Mouse (Mus musculus): ENCODE data around the gene 2210407C18Rik. TPM values are rescaled to one million over a fixed set of nuclear protein-coding genes. Genes with fewer than 3 reads are reported as not detected.

The 2210407C18Rik gene
- not detected in 2 replicates for polyA plus RNA-seq (2012; rRNA removed)

DNA sequence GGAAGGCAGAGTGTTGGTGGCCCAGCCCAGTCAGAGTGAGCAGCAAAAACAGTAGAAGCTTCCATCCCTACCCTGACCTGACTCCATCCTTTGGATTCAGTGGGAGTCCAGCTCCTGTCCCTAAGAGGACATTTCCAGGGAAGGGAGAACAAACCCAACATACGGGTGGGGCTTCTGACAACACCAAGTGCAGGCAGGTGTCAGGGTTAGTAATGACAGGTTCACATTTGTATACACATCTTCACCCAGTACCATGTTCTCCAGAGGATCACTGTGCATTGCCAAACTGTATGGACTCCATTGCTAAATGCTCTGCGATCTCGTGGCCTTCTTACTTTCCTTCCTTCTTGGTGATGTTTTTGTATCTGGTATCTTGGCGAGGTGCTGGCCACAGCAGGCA, at the start of gene 2210407C18Rik:
TSS of gene 2210407C18Rik (minus strand) at position 101 of the 400 bp plus-strand sequence.
- WGBS = 91% methylated on average over 4 of the region's 4 CpGs
- DNase-seq (ENCODE audit: low read depth in 1 of 2, low spot score in 2 of 2) = no peak

GRCm38 (mm10) chr11:58658596-58658995, 42.7 kb upstream of the 2210407C18Rik start, which contains the start of gene Olfr322:
Gene Olfr322 (plus strand): TSS chr11:58658782.
- Histone ChIP-seq H3K27ac (ENCODE audit: insufficient read depth, low read length) (no peak within 1 kb of the TSS), H3K36me3 (ENCODE audit: control insufficient read depth, insufficient read depth, low read length) (no peaks in the 10 kb centered on the region), H3K27me3 (ENCODE audit: control insufficient read depth, insufficient read depth, low read length) (no peaks in the 10 kb centered on the region), H3K4me3 (ENCODE audit: extremely low read depth, insufficient read depth, insufficient read length) (no peak within 1 kb of the TSS), H3K4me1 (ENCODE audit: control insufficient read depth, insufficient read depth, insufficient read length) (no peaks in the 10 kb centered on the region)
- no peak for DNase-seq (ENCODE audit: low read depth in 1 of 2, low spot score in 2 of 2)
- TF ChIP-seq CTCF (IDR thresholded peaks at IDR 0.05; ENCODE audit: extremely low read depth, insufficient read depth, insufficient read length, insufficient replicate concordance) = no peak
- TF ChIP-seq POLR2A (IDR thresholded peaks at IDR 0.05; ENCODE audit: low read depth, low read length) = no peak
- WGBS = 81% methylated on average over 4 of the region's 4 CpGs

More for the DNA sequence above, at the start of gene 2210407C18Rik:
- no peak within 1 kb of the TSS for H3K27ac ChIP-seq (ENCODE audit: insufficient read depth, low read length)
- no peak within 1 kb of the TSS for H3K4me3 ChIP-seq (ENCODE audit: extremely low read depth, insufficient read depth, insufficient read length)
- H3K4me1 ChIP-seq (ENCODE audit: control insufficient read depth, insufficient read depth, insufficient read length) = no peaks in the 10 kb centered on the region
- H3K27me3 ChIP-seq (ENCODE audit: control insufficient read depth, insufficient read depth, low read length) = no peaks in the 10 kb centered on the region
- TF ChIP-seq POLR2A (IDR thresholded peaks at IDR 0.05; ENCODE audit: low read depth, low read length) (no peak), CTCF (IDR thresholded peaks at IDR 0.05; ENCODE audit: extremely low read depth, insufficient read depth, insufficient read length, insufficient replicate concordance) (no peak)
- no peaks in the 10 kb centered on the region for H3K36me3 ChIP-seq (ENCODE audit: control insufficient read depth, insufficient read depth, low read length)

DNA sequence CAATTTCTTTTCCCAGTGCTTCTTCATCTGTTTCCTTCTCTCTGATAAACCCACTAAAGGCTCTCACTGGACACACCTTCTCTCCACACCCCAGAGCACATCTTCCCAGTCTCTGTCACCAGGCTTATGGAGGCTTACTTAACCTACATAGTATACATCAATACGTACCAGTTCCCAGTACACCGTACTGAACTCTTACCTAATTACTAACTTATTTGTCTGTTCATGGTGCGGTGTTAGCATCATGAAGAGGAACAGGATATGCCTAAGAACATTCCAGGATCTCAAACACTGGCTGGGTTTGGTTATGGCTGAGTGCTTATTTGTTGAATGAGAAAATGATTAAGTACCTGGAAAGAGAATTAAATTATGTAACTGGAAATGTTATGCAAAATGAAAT, 39.3 kb upstream of the 2210407C18Rik start:
- no peaks in the 10 kb centered on the region for H3K27me3 ChIP-seq (ENCODE audit: control insufficient read depth, insufficient read depth, low read length)
- H3K27ac ChIP-seq (ENCODE audit: insufficient read depth, low read length) = no peak overlapping the region
- H3K4me1 ChIP-seq (ENCODE audit: control insufficient read depth, insufficient read depth, insufficient read length) = no peaks in the 10 kb centered on the region
- H3K4me3 ChIP-seq (ENCODE audit: extremely low read depth, insufficient read depth, insufficient read length) = no peak overlapping the region
- WGBS = 93% methylated on average over 3 of the region's 3 CpGs
- no peak for DNase-seq (ENCODE audit: low read depth in 1 of 2, low spot score in 2 of 2)
- TF ChIP-seq POLR2A (IDR thresholded peaks at IDR 0.05; ENCODE audit: low read depth, low read length) (no peak), CTCF (IDR thresholded peaks at IDR 0.05; ENCODE audit: extremely low read depth, insufficient read depth, insufficient read length, insufficient replicate concordance) (no peak)
- no peaks in the 10 kb centered on the region for H3K36me3 ChIP-seq (ENCODE audit: control insufficient read depth, insufficient read depth, low read length)

GRCm38 (mm10) chr11:58643350-58643749, 27.5 kb upstream of the 2210407C18Rik start:
- no peak overlapping the region for H3K4me3 ChIP-seq (ENCODE audit: extremely low read depth, insufficient read depth, insufficient read length)
- 30% methylated on average over 6 of the region's 6 CpGs for WGBS
- no peak overlapping the region for H3K27ac ChIP-seq (ENCODE audit: insufficient read depth, low read length)
- no peaks in the 10 kb centered on the region for H3K36me3 ChIP-seq (ENCODE audit: control insufficient read depth, insufficient read depth, low read length)
- peaks cover 5% of the 10 kb centered on the region for H3K27me3 ChIP-seq (ENCODE audit: control insufficient read depth, insufficient read depth, low read length)
- no peak for TF ChIP-seq POLR2A (IDR thresholded peaks at IDR 0.05; ENCODE audit: low read depth, low read length)
- peak; percentile 58; the same call in 1 of the 2 replicates for TF ChIP-seq CTCF (IDR thresholded peaks at IDR 0.05; ENCODE audit: extremely low read depth, insufficient read depth, insufficient read length, insufficient replicate concordance)
- peak; percentile 9 to 20 for DNase-seq (ENCODE audit: low read depth in 1 of 2, low spot score in 2 of 2)
- H3K4me1 ChIP-seq (ENCODE audit: control insufficient read depth, insufficient read depth, insufficient read length) = peaks cover 4% of the 10 kb centered on the region; the same call in 1 of the 2 replicates

DNA sequence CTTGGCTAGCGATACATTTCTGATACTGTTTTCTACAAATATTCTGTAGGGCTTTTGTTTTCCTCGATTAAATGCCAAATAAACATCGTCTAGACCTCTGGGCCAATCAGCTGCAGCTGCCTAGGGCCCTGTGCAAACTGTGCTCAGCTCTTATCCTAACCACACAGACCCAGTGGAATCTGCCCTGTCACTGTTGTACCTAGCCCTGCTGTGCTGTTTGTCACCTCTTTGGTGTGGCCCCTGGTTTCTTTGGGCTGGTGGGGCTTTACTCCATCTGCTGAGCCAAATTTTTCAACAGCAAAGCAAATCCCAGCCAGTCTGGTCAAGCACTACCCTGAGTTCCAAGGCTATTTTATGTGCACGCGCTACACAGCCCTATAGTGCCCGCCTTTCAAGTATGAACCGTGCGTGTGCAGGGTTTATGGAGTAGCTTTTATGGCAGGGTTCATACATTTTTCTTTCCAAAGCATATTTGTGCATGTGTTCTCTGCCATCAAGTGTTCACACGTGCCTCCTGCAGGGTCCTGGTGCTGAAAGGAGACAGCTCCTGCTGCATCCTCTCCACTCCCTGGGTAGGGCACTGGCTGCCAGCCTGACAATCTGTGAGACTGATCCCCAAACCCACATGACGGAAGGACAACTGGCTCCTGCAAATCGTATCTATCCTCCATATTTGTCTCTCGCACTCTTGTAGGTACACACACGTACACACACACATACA, 25.9 kb upstream of the 2210407C18Rik start:
- H3K36me3 ChIP-seq (ENCODE audit: control insufficient read depth, insufficient read depth, low read length) = no peaks in the 10 kb centered on the region
- no peak overlapping the region for H3K4me3 ChIP-seq (ENCODE audit: extremely low read depth, insufficient read depth, insufficient read length)
- TF ChIP-seq CTCF (IDR thresholded peaks at IDR 0.05; ENCODE audit: extremely low read depth, insufficient read depth, insufficient read length, insufficient replicate concordance) = no peak
- TF ChIP-seq POLR2A (IDR thresholded peaks at IDR 0.05; ENCODE audit: low read depth, low read length) = no peak
- DNase-seq (ENCODE audit: low read depth in 1 of 2, low spot score in 2 of 2) = no peak
- H3K4me1 ChIP-seq (ENCODE audit: control insufficient read depth, insufficient read depth, insufficient read length) = peaks cover 4% of the 10 kb centered on the region; the same call in 1 of the 2 replicates
- WGBS = 71% methylated on average over 13 of the region's 13 CpGs
- peak overlapping the region; percentile 33; the same call in 1 of the 2 replicates for H3K27ac ChIP-seq (ENCODE audit: insufficient read depth, low read length)
- H3K27me3 ChIP-seq (ENCODE audit: control insufficient read depth, insufficient read depth, low read length) = peaks cover 5% of the 10 kb centered on the region

DNA sequence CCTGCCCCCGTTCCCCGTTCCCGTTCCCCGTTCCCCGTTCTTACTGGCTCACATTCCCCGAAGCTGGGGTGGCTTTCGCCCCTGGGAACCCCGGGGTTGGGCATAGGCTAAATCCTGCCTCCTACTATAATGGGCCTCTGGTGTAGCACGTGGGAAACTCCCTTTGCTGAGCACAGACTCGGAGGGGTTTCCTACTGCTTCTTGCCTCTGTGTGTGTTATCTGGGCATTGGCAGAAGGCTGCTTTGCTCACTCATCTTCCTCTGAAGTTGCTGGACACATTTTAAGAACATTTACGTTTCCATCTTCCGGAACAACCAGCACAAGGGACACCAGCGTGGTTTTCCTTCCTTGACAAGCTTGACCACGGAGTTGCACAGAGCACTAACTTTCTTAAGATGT, 25.2 kb upstream of the 2210407C18Rik start:
- 6% methylated on average over 14 of the region's 14 CpGs for WGBS
- no peak for DNase-seq (ENCODE audit: low read depth in 1 of 2, low spot score in 2 of 2)
- H3K4me3 ChIP-seq (ENCODE audit: extremely low read depth, insufficient read depth, insufficient read length) = peak overlapping the region; percentile 20; the same call in 1 of the 2 replicates

More for the DNA sequence above, 25.2 kb upstream of the 2210407C18Rik start:
- Histone ChIP-seq H3K4me1 (ENCODE audit: control insufficient read depth, insufficient read depth, insufficient read length) (peaks cover 4% of the 10 kb centered on the region; the same call in 1 of the 2 replicates), H3K27me3 (ENCODE audit: control insufficient read depth, insufficient read depth, low read length) (peaks cover 5% of the 10 kb centered on the region), H3K27ac (ENCODE audit: insufficient read depth, low read length) (peak overlapping the region; percentile 62; the same call in 1 of the 2 replicates), H3K36me3 (ENCODE audit: control insufficient read depth, insufficient read depth, low read length) (no peaks in the 10 kb centered on the region)
- no peak for TF ChIP-seq POLR2A (IDR thresholded peaks at IDR 0.05; ENCODE audit: low read depth, low read length)
- no peak for TF ChIP-seq CTCF (IDR thresholded peaks at IDR 0.05; ENCODE audit: extremely low read depth, insufficient read depth, insufficient read length, insufficient replicate concordance)
